Mouse (Mus musculus): ENCODE results near the gene Gm12166. TPM values are rescaled to one million over a fixed set of nuclear protein-coding genes. Genes with fewer than 3 reads are reported as not detected.

Gm12166 gene
- polyA plus RNA-seq, 1 experiment from 2014 or later = 2.0 TPM

DNA sequence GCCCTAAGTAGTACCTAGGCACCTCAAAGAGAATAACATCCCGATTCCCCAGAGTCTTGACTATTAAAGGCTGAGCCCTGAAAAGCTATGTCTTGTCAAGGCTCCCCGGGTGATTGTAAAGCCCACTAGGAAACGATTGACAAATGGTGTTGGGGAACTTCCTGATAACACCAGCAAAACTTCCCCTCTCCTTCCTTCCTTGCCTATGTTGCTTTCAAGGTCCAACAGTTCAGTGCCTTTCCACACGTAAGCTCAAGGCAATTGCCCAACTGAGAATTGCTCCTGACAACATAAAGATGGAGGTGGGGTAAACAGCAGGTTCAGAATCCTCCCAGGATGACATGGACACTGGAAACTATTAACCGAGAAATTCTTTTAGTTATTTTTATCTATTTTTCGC is 29.1 kb downstream of the Gm12166 start:
- Histone ChIP-seq H3K27ac (no peak overlapping the region), H3K79me2 (ENCODE audit: inconsistent target) (no peaks in the 10 kb centered on the region), H3K36me3 (ENCODE audit: inconsistent target) (no peaks in the 10 kb centered on the region), H3K4me3 (ENCODE audit: inconsistent target) (no peak overlapping the region)
- WGBS (ENCODE audit: missing documents) = 48% methylated on average over 6 of the region's 6 CpGs

DNA sequence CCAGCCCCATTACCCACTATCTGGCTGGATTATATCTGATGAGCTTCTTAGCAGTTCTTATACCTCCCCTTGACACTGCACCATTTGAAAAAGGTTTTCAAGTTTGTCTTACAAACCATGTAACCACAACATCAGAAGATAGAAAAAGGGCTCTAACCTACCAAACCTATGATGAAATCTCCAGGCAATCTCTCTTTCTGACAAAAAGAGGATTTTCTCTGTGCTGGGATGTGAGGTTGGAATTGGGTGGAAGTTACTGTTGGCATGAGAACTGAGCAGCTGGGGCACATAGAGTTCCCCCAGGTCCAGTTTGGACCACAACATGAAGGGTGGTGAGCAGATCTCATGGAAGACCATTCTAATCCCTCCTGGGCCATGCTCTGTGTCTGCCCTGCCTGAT is 30.3 kb downstream of the Gm12166 start:
- H3K36me3 ChIP-seq (ENCODE audit: inconsistent target) = no peaks in the 10 kb centered on the region
- no peak overlapping the region for H3K27ac ChIP-seq
- no peaks in the 10 kb centered on the region for H3K79me2 ChIP-seq (ENCODE audit: inconsistent target)
- H3K4me3 ChIP-seq (ENCODE audit: inconsistent target) = no peak overlapping the region

DNA sequence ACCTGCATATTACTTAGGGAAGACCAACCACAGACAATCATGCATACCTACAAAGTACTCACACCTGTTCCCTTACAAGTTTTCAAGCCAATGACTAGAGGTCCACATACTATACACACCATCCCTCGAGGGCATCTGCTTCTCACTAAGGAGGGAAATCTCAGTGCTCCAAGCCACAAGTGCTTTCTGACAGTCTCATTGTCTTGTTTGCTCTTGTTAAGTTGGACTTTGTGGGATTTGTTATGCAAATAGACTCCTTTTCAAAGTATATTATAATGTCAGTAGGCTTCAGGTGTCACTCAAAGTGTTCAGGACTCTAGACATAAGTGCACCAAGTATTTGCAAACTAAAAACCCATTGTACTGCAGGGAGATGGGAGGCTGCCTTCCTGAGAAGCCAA is 31.9 kb downstream of the Gm12166 start:
- 70% methylated on average over 1 of the region's 1 CpGs for WGBS (ENCODE audit: missing documents)
- Histone ChIP-seq H3K79me2 (ENCODE audit: inconsistent target) (no peaks in the 10 kb centered on the region), H3K36me3 (ENCODE audit: inconsistent target) (no peaks in the 10 kb centered on the region), H3K4me3 (ENCODE audit: inconsistent target) (no peak overlapping the region), H3K27ac (no peak overlapping the region)

DNA sequence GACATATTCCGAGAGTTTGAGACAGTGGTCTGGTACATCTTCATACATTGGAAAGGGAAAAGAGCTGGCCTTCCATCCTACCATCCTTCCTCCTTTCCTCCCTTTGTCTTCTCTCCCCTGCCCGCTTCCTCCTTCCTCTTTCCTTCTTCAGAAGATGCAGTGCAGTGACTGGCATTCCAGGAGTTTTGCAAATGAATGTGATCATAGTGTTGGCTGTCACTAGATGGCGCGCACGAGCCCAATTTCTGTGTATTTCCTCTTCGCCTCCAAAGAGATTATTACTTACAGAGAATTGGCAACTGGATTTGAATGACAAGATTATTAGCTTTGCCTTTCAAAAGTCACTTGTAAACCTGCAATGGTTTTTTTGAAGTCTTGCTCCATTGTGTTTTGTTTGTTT is 36.1 kb downstream of the Gm12166 start:
- H3K36me3 ChIP-seq (ENCODE audit: inconsistent target) = no peaks in the 10 kb centered on the region
- no peak overlapping the region for H3K4me3 ChIP-seq (ENCODE audit: inconsistent target)
- 15% methylated on average over 6 of the region's 6 CpGs for WGBS (ENCODE audit: missing documents)
- H3K79me2 ChIP-seq (ENCODE audit: inconsistent target) = no peaks in the 10 kb centered on the region
- H3K27ac ChIP-seq = no peak overlapping the region

Other genes with a start within 250 kb of the Gm12166 start
- gene Clint1, start 200.3 kb downstream of the Gm12166 start, polyA plus RNA-seq (2018) = 61.0 to 76.9 TPM (median 76.8 TPM) in 3 replicates
- gene Lsm11, start 107.4 kb downstream of the Gm12166 start, polyA plus RNA-seq (2018) = 0.96 to 5.4 TPM (median 1.9 TPM) in 3 replicates
- gene Thg1l, start 96.8 kb downstream of the Gm12166 start, polyA plus RNA-seq (2018) = 5.2 to 18.2 TPM (median 7.7 TPM) in 3 replicates
- not detected in 3 replicates for gene Sox30, start 72.0 kb downstream of the Gm12166 start, polyA plus RNA-seq (2018)
- 4.7 to 18.1 TPM (median 13.4 TPM) in 3 replicates for gene Adam19, start 3.7 kb upstream of the Gm12166 start, polyA plus RNA-seq (2018)
- not detected in 3 replicates for gene Nipal4, start 114.2 kb upstream of the Gm12166 start, polyA plus RNA-seq (2018)
- gene Fndc9, start 183.2 kb upstream of the Gm12166 start, polyA plus RNA-seq (2018) = not detected in 3 replicates

Data from macrophage (primary cell).